ENCODE assay signal across 9 mouse cellular contexts in the genomic region with DNA sequence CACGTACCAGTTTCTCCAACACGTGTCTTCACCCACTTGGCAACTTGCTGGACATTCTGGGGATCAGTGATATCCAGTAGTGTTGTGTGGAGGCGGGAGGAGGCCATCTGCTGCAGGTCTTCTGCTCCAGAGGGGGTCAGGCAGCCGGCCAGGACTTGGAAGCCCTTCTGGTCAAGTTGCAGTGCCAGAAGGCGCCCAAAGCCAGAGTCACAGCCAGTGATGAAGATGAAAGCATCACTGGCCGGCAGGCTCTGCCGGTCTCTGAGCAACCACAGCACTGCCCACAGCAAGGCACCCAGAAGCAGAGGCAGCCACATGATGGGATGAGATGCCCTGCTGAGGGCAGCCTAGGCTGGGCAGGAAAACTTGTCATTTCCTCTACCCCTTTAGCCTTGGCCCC. TPM values are rescaled to one million over a fixed set of nuclear protein-coding genes. Genes with fewer than 3 reads are reported as not detected.
A peak's percentile ranks its signal among the peaks of the same experiment; 100 is the strongest.
DNase-seq lines count a peak whose midpoint lies in the region; TF ChIP-seq lines count a peak whose summit lies in the region.
"Had no signal": no experiment of that assay in that cellular context is flagged by ENCODE, and none has a peak within 500 bp of the region (broad histone marks: within the 10 kb centered on the region; RNA-seq: fewer than 3 reads in every experiment).

No protein-coding gene starts in this region.

- peaks cover 25% of the 10 kb centered on the region for H3K4me1 ChIP-seq in liver, adult 2 months (ENCODE audit: control insufficient read depth, insufficient read depth, low read length)
- H3K4me1 ChIP-seq in lung, adult 2 months (ENCODE audit: control insufficient read depth, insufficient read depth, low read length), result peaks cover 9% of the 10 kb centered on the region; the same call in 1 of the 2 replicates

- H3K27ac ChIP-seq in liver, adult 2 months (replicated peaks; ENCODE audit: insufficient read depth, low read depth, low read length), result peak overlapping the region; percentile 78

- peak overlapping the region; percentile 15; the same call in 1 of the 2 replicates for H3K9ac ChIP-seq in liver, adult 2 months (ENCODE audit: low read depth, low read length)

- no peak overlapping the region; the same call in 1 of the 2 replicates for H3K4me3 ChIP-seq in liver, adult 2 months (ENCODE audit: insufficient read depth, low read depth, low read length)
- H3K4me3 ChIP-seq in lung, adult 2 months (replicated peaks; ENCODE audit: extremely low read depth, low read depth, low read length), result no peak overlapping the region

- 0 out of 2 replicates have a peak, but pooled peaks cover 2% of the 10 kb centered on the region for H3K79me2 ChIP-seq in liver, adult 2 months (ENCODE audit: control insufficient read depth, insufficient read depth, low read length)

- 38% methylated on average over 7 of the region's 7 CpGs for WGBS in liver, adult 2 months
- WGBS in lung, adult 2 months, result 65% methylated on average over 7 of the region's 7 CpGs

- no peak for TF ChIP-seq POLR2A in liver, adult 2 months (IDR thresholded peaks at IDR 0.05; ENCODE audit: extremely low read depth, insufficient read depth, low read length)
- TF ChIP-seq POLR2A in lung, adult 2 months (IDR thresholded peaks at IDR 0.05; ENCODE audit: borderline replicate concordance, extremely low read depth, low read depth, low read length), result no peak

- no peak for TF ChIP-seq CTCF in liver, adult 2 months (IDR thresholded peaks at IDR 0.05; ENCODE audit: low read depth, low read length)
- no peak for TF ChIP-seq CTCF in lung, adult 2 months (IDR thresholded peaks at IDR 0.05; ENCODE audit: insufficient read depth, low read length)

- H3K36me3 ChIP-seq in liver, adult 2 months (ENCODE audit: control insufficient read depth, insufficient read depth, low read length), result no peaks in the 10 kb centered on the region

- H3K27me3 ChIP-seq in liver, adult 2 months (ENCODE audit: control insufficient read depth, insufficient read depth, low read length), result no peaks in the 10 kb centered on the region

- intact Hi-C loops in gastrocnemius, postnatal 14 days (cut with DNase I; ENCODE audit: low total_unique reads), result loop anchor here (10.0 kb wide), 1 partner anchor 57 kb away; no protein-coding TSS in a partner anchor

- no peak for DNase-seq in liver, adult 2 months (ENCODE audit: extremely low read depth, low read depth, low spot score)
- DNase-seq in liver, result no peak
- peak; percentile 92 to 97 for DNase-seq in cerebellum, adult 18-20 months
- DNase-seq in gastrocnemius, postnatal 14 days, result peak; percentile 82
- peak; percentile 70 to 76 for DNase-seq in kidney, postnatal 36 days
- DNase-seq in embryo, embryonic 9.5 days (ENCODE audit: extremely low spot score), result no peak
- DNase-seq in lung, adult 2 months, result no peak
- DNase-seq in adrenal gland, postnatal 36 days, result no peak

RNA-seq across cellular contexts. Expression of gene Rdh5, which starts 4.4 kb away (rescaled TPM):
- total RNA-seq in liver, adult 2 months (2014; rRNA removed), result 30.4 and 33.8 TPM in 2 replicates
- polyA plus RNA-seq in liver, adult 2 months (2012; rRNA removed), result 86.2 and 91.8 TPM in 2 replicates
- total RNA-seq in gastrocnemius, postnatal 14 days (2021), result 1 to 10 TPM; 5.6 to 7.7 TPM
- 20.1 and 20.3 TPM in 2 replicates for polyA plus RNA-seq in lung, adult 2 months (2012; rRNA removed)
- total RNA-seq in adrenal gland, postnatal 36 days (2021), result 10 to 100 TPM; 12.0 to 14.0 TPM

RNA-seq across cellular contexts. Expression of gene Bloc1s1, which starts 5.6 kb away (rescaled TPM):
- total RNA-seq in liver, adult 2 months (2014; rRNA removed), result 91.1 and 106 TPM in 2 replicates
- polyA plus RNA-seq in liver, adult 2 months (2012; rRNA removed), result 192 and 226 TPM in 2 replicates
- total RNA-seq in gastrocnemius, postnatal 14 days (2021), result 100 to 1,000 TPM; 174 to 181 TPM
- 171 and 192 TPM in 2 replicates for polyA plus RNA-seq in lung, adult 2 months (2012; rRNA removed)
- total RNA-seq in adrenal gland, postnatal 36 days (2021), result 100 to 1,000 TPM; 187 to 198 TPM

RNA-seq across cellular contexts. Expression of gene Itga7, which starts 15.4 kb away (rescaled TPM):
- 4.6 and 4.9 TPM in 2 replicates for total RNA-seq in liver, adult 2 months (2014; rRNA removed)
- 9.5 and 11.0 TPM in 2 replicates for polyA plus RNA-seq in liver, adult 2 months (2012; rRNA removed)
- total RNA-seq in gastrocnemius, postnatal 14 days (2021), result 10 to 100 TPM; 88.7 to 94.7 TPM
- polyA plus RNA-seq in lung, adult 2 months (2012; rRNA removed), result 31.5 and 37.6 TPM in 2 replicates
- 10 to 100 TPM; 10.4 to 16.0 TPM for total RNA-seq in adrenal gland, postnatal 36 days (2021)
- total RNA-seq: hematopoietic stem cell, adult 5-6 weeks had no signal

RNA-seq across cellular contexts. Expression of gene Cd63, which starts 17.5 kb away (rescaled TPM):
- 4.1 and 5.2 TPM in 2 replicates for total RNA-seq in liver, adult 2 months (2014; rRNA removed)
- 2.9 and 4.4 TPM in 2 replicates for polyA plus RNA-seq in liver, adult 2 months (2012; rRNA removed)
- total RNA-seq in gastrocnemius, postnatal 14 days (2021), result 100 to 1,000 TPM; 121 to 151 TPM
- polyA plus RNA-seq in lung, adult 2 months (2012; rRNA removed), result 110 and 132 TPM in 2 replicates
- total RNA-seq in adrenal gland, postnatal 36 days (2021), result 100 to 1,000 TPM; 285 to 398 TPM

RNA-seq across cellular contexts. Expression of gene Gdf11, which starts 26.7 kb away (rescaled TPM):
- 0.09 and 0.13 TPM in 2 replicates for total RNA-seq in liver, adult 2 months (2014; rRNA removed)
- polyA plus RNA-seq in liver, adult 2 months (2012; rRNA removed), result 0.04 and 0.05 TPM in 2 replicates
- total RNA-seq in gastrocnemius, postnatal 14 days (2021), result 1 to 10 TPM; 6.7 to 7.1 TPM
- polyA plus RNA-seq in lung, adult 2 months (2012; rRNA removed), result 0.45 and 0.99 TPM in 2 replicates
- total RNA-seq in adrenal gland, postnatal 36 days (2021), result 1 to 10 TPM; 1.7 to 2.3 TPM

Comparison
In these comparisons a context has a peak if more than half of its experiments do, and no peak if none do; other contexts are left out.
1. DNase-seq: peak in cerebellum, adult 18-20 months (2 of 2), gastrocnemius, postnatal 14 days (single experiment) and kidney, postnatal 36 days (2 of 2); none in liver, adult 2 months (single experiment), liver (single experiment), embryo, embryonic 9.5 days (single experiment), lung, adult 2 months (single experiment) and adrenal gland, postnatal 36 days (0 of 2).
2. RNA of gene Itga7, which starts 15.4 kb away (total RNA-seq): 88.7 to 94.7 TPM in gastrocnemius, postnatal 14 days; 10.4 to 16.0 TPM in adrenal gland, postnatal 36 days and 4.6 to 4.9 TPM in liver, adult 2 months; every median in the first group is over 4 times any median in the second.